Mouse (Mus musculus): ENCODE measurements around the gene Nit2. TPM values are rescaled to one million over a fixed set of nuclear protein-coding genes. Genes with fewer than 3 reads are reported as not detected.

Gene Nit2
- polyA plus RNA-seq (2016; fragmentation: Nextera tagmentation; extraction: Ambion mirVana), result 66.1 and 67.1 TPM in 2 replicates

DNA sequence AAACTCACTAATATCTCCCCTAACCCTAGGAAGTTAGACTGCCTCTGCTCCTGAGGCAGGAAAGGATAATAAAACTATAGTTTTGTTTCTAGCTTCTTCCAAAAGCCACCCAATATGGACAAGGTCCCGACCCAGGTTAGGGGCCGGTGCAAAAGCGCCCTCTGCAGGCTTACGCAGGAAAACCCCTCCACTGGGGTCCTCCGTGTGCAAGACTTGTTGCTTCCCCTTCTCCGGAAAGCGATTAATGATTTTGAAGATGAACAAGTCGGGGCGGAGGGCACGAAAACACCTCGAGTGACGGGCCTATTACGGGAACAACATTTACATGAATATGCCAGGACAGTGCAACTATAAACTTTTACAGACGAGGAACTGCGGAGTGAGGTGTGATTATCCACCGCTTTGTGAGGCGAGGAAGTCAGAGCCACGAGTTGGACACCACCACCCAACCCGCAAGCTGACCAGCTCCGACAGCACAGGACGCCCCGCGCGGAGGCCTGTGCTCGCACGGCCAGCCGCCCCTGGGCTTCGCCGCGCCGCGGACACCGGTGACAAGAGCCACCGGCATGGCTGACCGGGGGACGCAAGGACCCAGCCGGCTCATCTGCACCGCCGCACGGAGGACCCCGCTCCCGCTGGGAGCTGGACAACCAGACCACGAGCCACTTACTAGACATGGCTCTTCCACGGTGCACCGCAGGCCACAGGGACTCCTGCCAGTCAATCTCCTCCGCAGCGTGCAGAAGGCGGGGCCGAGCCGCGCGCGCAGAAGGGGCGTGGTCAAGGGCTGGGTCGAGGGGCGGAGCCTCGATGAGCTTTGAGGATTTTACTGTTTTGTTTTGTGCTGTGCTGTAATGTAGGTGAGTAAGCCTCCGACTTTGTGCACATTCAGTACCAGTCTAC is at the start of gene Nit2:
Nit2 (minus strand) TSS at position 731 of the 903 bp plus-strand sequence.
- under 1% methylated on average over 58 of the region's 58 CpGs for WGBS
- peak; percentile 97 for DNase-seq (ENCODE audit: low spot score)
- H3K36me3 ChIP-seq, result peaks cover 29% of the 10 kb centered on the region

DNA sequence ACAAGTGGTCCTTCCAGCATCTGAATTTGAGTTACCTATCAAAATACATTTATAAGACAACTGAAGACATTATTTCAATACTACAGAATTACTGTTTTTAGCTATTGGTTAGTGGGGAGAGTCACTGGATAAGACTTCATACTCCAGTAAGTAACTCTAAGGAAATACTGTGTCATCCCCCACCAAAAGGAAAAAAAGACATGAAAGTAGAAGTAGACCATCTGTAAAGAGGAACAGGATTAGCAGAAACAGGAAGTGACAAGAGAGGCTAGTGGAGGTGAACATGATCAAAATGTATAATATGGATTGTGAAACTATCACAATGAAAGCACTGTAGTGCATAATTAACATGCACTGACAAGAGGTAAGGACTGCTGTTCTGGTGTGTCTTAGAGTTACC is 48.8 kb upstream of the Nit2 start:
- Histone ChIP-seq H3K9me3 (replicated peaks) (no peaks in the 10 kb centered on the region), H3K4me1 (no peaks in the 10 kb centered on the region), H3K36me3 (peaks cover 26% of the 10 kb centered on the region), H3K27ac (no peak overlapping the region), H3K4me3 (no peak overlapping the region), H3K27me3 (ENCODE audit: low read depth, poor library complexity, severe bottlenecking) (no peaks in the 10 kb centered on the region)
- no peak for DNase-seq (ENCODE audit: low spot score)

More for the DNA sequence above, at the start of gene Nit2:
- Histone ChIP-seq H3K27ac (peak within 1 kb of the TSS; percentile 91), H3K4me1 (no peaks in the 10 kb centered on the region), H3K27me3 (ENCODE audit: low read depth, poor library complexity, severe bottlenecking) (no peaks in the 10 kb centered on the region), H3K4me3 (peak within 1 kb of the TSS; percentile 79), H3K9me3 (replicated peaks) (no peaks in the 10 kb centered on the region)

DNA sequence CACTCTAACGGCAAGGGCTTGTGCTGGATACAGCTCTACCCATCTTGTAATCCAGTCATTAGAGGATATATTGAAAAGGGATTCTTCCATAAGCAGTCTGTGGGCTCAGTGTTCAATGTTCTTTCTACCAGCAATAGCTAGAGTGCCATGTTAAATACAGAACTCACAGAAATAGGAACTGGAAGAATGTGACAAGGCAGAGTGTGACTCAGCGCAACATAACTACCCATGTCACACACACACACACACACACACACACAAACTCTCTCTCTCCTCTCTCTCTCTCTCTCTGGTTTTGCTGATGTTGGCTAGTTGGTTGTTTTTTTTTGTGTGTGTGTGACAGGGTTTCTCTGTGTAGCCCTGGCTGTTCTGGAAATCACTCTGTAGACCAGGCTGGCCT is 43.9 kb upstream of the Nit2 start:
- Histone ChIP-seq H3K9me3 (replicated peaks) (no peaks in the 10 kb centered on the region), H3K36me3 (peaks cover 33% of the 10 kb centered on the region), H3K27me3 (ENCODE audit: low read depth, poor library complexity, severe bottlenecking) (no peaks in the 10 kb centered on the region), H3K4me1 (no peaks in the 10 kb centered on the region), H3K4me3 (no peak overlapping the region), H3K27ac (no peak overlapping the region)
- DNase-seq (ENCODE audit: low spot score), result no peak
- WGBS, result 90% methylated on average over 2 of the region's 2 CpGs

DNA sequence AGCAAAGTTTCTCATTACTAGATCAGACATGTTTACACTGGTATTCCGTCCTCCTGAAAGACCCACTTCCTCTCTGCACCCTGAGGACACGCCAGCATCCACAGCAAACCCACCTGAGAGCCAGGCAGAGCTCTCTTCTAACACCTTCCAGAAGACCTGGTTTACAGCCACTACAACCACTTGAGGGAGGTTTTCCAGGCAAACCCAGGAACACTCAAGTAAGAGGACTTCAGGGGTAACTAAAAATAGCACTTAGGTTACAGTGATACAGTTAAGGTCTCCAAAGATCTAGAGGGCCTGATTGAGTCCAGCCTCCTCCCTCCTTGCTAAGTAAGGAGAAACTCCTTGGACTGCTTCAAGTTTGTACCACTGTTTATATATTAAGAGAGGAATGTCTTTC is 41.2 kb upstream of the Nit2 start:
- no peak overlapping the region for H3K27ac ChIP-seq

DNA sequence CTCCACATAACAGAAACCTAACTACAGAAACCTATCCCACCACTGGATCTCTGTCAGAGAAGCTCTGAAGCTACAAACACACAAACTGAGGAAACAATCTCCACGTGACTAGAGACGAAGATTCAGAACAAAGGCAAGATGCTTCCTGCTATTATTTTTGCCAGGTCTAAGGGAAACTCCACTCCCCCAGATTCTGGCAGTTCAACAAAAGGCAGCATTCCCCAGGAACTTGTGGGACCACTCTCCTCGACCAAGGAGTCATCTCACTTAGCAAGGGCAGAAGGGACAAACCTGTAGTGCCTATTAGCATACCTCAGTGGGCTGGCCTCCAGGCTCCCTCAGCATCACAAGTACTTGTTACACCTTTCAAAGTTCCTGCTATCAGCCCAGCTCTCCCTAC is 30.1 kb upstream of the Nit2 start:
- Histone ChIP-seq H3K4me3 (no peak overlapping the region), H3K9me3 (replicated peaks) (no peaks in the 10 kb centered on the region), H3K27me3 (ENCODE audit: low read depth, poor library complexity, severe bottlenecking) (no peaks in the 10 kb centered on the region), H3K4me1 (no peaks in the 10 kb centered on the region), H3K36me3 (peaks cover 24% of the 10 kb centered on the region), H3K27ac (no peak overlapping the region)
- WGBS, result 74% methylated on average over 3 of the region's 3 CpGs
- no peak for DNase-seq (ENCODE audit: low spot score)

More for the DNA sequence above, 41.2 kb upstream of the Nit2 start:
- no peak for DNase-seq (ENCODE audit: low spot score)
- Histone ChIP-seq H3K4me1 (no peaks in the 10 kb centered on the region), H3K9me3 (replicated peaks) (no peaks in the 10 kb centered on the region), H3K27me3 (ENCODE audit: low read depth, poor library complexity, severe bottlenecking) (no peaks in the 10 kb centered on the region), H3K36me3 (peaks cover 30% of the 10 kb centered on the region), H3K4me3 (no peak overlapping the region)
- 91% methylated on average over 2 of the region's 2 CpGs for WGBS

DNA sequence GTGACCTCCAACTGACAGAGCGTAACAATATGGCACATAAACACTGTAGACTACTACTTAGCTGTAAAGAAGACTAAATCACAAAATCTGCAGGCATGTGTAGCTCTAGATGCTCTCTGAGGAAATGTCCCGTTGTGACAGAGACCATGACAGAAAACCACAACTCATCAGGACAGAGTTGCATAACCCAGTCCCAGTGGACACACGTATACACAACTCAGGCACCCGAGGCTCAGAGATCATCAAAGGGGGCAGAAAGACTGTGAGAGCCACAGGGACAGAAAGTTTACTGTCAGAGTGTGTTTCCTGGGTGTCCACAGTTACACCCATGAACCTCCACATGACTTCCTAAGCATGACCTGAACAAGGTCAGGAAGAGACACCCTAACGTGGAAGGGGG is 29.4 kb upstream of the Nit2 start:
- DNase-seq (ENCODE audit: low spot score), result no peak
- H3K4me1 ChIP-seq, result no peaks in the 10 kb centered on the region
- no peaks in the 10 kb centered on the region for H3K27me3 ChIP-seq (ENCODE audit: low read depth, poor library complexity, severe bottlenecking)
- H3K36me3 ChIP-seq, result peaks cover 31% of the 10 kb centered on the region
- H3K9me3 ChIP-seq (replicated peaks), result no peaks in the 10 kb centered on the region
- no peak overlapping the region for H3K4me3 ChIP-seq
- WGBS, result 88% methylated on average over 5 of the region's 5 CpGs
- H3K27ac ChIP-seq, result no peak overlapping the region

DNA sequence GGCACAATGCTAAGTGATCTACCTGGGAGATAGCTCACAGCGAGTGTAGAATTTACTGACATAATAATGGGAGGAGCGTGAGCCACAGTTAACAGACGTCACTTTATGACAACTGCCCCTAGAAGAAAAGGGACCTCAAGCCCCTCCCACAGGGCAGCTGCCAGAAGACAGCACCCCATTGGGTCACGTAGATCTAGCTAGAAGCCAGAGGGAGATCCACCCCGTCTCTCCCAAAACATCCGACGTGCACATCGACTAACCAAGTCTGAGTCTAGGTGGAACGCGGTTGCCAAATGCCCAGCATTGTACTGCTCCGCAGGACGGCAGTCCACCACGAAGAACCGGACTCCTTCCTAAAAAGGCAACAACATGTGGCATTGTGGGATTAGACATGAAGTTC is 24.1 kb upstream of the Nit2 start:
- Histone ChIP-seq H3K27ac (no peak overlapping the region), H3K27me3 (ENCODE audit: low read depth, poor library complexity, severe bottlenecking) (no peaks in the 10 kb centered on the region), H3K9me3 (replicated peaks) (no peaks in the 10 kb centered on the region), H3K36me3 (peaks cover 34% of the 10 kb centered on the region), H3K4me1 (no peaks in the 10 kb centered on the region), H3K4me3 (no peak overlapping the region)
- no peak for DNase-seq (ENCODE audit: low spot score)
- WGBS, result 91% methylated on average over 14 of the region's 14 CpGs

DNA sequence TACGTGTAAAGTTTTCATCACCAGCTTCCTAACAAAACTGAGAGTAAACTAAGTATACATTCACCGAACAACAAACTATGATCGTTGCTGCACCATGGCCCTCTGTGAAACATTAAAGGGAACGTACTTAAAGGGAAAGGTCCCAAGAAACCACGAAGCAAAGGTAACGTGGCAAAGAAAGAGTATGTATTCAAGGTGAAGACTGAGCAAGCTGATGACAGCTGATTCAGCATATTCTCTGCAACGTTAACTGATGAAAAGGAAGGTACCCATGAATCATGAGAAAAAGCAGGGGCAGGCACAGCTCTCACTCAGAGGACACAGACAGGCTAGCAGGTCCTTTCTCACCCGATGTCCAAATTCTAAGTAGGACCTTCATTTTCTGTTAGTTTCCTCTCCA is 23.2 kb upstream of the Nit2 start:
- DNase-seq (ENCODE audit: low spot score), result no peak
- H3K36me3 ChIP-seq, result peaks cover 40% of the 10 kb centered on the region
- no peak overlapping the region for H3K4me3 ChIP-seq
- no peaks in the 10 kb centered on the region for H3K9me3 ChIP-seq (replicated peaks)
- H3K4me1 ChIP-seq, result no peaks in the 10 kb centered on the region
- 92% methylated on average over 8 of the region's 8 CpGs for WGBS
- no peaks in the 10 kb centered on the region for H3K27me3 ChIP-seq (ENCODE audit: low read depth, poor library complexity, severe bottlenecking)
- no peak overlapping the region for H3K27ac ChIP-seq

DNA sequence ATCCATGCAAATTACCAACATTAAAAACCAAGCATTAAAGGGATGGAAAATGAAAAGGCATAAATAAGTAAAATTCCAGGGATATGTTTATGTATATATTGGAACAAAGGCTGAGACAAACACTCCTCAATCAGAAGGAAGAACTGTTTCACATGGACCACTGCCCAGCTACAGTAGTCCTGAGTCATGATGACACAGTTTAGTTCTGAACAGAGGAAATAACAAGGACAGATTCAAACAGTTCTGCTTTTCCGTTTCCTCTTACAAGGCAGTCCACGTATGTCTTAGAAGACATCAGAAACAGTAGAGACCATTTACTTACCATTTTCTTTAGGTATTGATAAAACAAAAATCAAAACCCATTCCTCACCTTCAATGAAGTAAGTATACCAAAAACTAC is 22.4 kb upstream of the Nit2 start:
- DNase-seq (ENCODE audit: low spot score), result no peak
- no peak overlapping the region for H3K4me3 ChIP-seq
- 94% methylated on average over 2 of the region's 2 CpGs for WGBS
- no peaks in the 10 kb centered on the region for H3K27me3 ChIP-seq (ENCODE audit: low read depth, poor library complexity, severe bottlenecking)
- H3K4me1 ChIP-seq, result no peaks in the 10 kb centered on the region
- H3K36me3 ChIP-seq, result peaks cover 41% of the 10 kb centered on the region
- H3K9me3 ChIP-seq (replicated peaks), result no peaks in the 10 kb centered on the region
- no peak overlapping the region for H3K27ac ChIP-seq

DNA sequence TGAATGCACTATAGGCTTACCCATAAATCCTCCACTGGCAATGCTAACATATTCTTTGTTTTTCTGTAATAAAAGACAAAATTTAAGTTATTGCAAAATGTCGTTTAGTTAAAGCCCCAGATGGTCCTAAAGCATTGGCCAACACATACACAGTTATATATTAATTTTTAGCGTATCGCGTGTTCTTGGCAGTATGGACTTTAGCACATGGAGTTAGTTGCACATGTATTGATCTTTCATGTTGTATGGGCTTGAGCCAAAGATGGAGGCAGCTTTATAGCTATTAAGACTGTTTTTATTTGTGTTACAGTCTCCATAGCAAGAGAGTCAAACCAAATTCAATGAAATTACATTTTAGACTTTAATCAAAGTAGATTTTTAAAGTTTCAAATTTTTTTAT is 19.5 kb upstream of the Nit2 start:
- H3K4me3 ChIP-seq, result no peak overlapping the region
- WGBS, result 95% methylated on average over 4 of the region's 4 CpGs
- no peaks in the 10 kb centered on the region for H3K9me3 ChIP-seq (replicated peaks)
- H3K36me3 ChIP-seq, result peaks cover 59% of the 10 kb centered on the region
- no peaks in the 10 kb centered on the region for H3K4me1 ChIP-seq
- DNase-seq (ENCODE audit: low spot score), result no peak
- H3K27me3 ChIP-seq (ENCODE audit: low read depth, poor library complexity, severe bottlenecking), result no peaks in the 10 kb centered on the region
- no peak overlapping the region for H3K27ac ChIP-seq

DNA sequence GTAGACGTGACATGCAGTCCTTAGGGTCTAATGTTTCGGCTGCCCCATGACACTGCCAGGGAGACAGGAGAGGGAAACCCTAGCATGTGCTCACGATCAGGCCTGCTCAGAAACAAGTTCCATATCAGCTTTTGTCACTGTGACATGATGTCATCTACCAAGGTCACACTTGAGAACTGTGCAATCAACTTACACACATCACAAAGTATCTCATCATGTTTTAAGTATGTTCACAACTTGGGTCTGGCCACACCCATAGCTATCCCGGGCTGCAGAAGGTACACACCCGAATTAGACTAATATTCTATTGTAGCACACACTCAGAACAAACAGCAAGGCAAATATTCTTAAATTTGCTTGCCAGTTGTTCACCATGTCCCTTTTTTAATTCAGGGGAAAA is 14.9 kb upstream of the Nit2 start:
- no peaks in the 10 kb centered on the region for H3K4me1 ChIP-seq

DNA sequence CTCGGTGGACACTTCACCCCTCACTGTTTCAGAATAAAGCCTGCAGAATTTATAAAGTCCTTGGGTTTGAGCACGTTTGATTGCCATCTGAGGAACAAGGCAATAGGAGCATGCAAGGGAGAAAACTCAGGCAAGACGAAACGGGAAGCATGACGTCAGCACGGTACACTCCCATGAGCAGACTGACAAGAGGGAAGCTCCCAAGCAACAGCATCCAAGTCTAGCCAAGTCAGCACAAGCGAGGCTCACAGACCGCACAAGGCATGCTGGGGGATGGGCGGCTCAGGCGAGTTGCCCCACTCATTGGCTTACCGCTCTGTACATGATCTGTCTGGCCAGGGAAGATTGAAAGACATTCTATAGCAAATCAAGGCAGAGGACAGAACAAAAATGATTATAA is 14.0 kb upstream of the Nit2 start:
- WGBS, result 88% methylated on average over 11 of the region's 11 CpGs
- Histone ChIP-seq H3K4me3 (no peak overlapping the region), H3K4me1 (no peaks in the 10 kb centered on the region), H3K36me3 (peaks cover 56% of the 10 kb centered on the region), H3K9me3 (replicated peaks) (no peaks in the 10 kb centered on the region), H3K27me3 (ENCODE audit: low read depth, poor library complexity, severe bottlenecking) (no peaks in the 10 kb centered on the region), H3K27ac (no peak overlapping the region)
- DNase-seq (ENCODE audit: low spot score), result no peak

More for the DNA sequence above, 14.9 kb upstream of the Nit2 start:
- no peak for DNase-seq (ENCODE audit: low spot score)
- no peak overlapping the region for H3K27ac ChIP-seq
- no peaks in the 10 kb centered on the region for H3K27me3 ChIP-seq (ENCODE audit: low read depth, poor library complexity, severe bottlenecking)
- no peak overlapping the region for H3K4me3 ChIP-seq
- H3K36me3 ChIP-seq, result peaks cover 49% of the 10 kb centered on the region
- WGBS, result 94% methylated on average over 5 of the region's 5 CpGs
- H3K9me3 ChIP-seq (replicated peaks), result no peaks in the 10 kb centered on the region

DNA sequence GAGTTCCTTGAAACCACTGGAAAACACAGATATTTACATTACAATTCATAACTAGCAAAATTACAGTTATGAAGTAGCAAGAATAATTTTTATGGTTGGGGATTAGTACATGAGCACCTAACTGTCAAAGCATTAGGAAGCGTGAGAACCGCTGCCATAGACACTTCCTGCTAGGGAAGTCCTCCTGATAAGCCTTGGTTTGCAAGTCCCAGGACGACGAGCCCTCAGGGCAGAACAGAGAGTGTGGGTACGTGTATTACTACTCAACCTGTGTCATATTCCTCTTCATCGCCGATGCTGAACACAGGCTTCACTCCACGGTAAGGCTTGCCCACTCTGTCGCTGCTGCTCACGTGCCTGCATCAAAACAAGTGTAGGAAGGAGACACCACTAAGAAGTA is 10.5 kb upstream of the Nit2 start:
- Histone ChIP-seq H3K9me3 (replicated peaks) (no peaks in the 10 kb centered on the region), H3K27ac (no peak overlapping the region), H3K4me1 (no peaks in the 10 kb centered on the region), H3K36me3 (peaks cover 47% of the 10 kb centered on the region), H3K27me3 (ENCODE audit: low read depth, poor library complexity, severe bottlenecking) (no peaks in the 10 kb centered on the region), H3K4me3 (no peak overlapping the region)
- no peak for DNase-seq (ENCODE audit: low spot score)
- WGBS, result 90% methylated on average over 10 of the region's 10 CpGs
